Mouse (Mus musculus) heart, adult 2 months (tissue): ENCODE results near the gene Sohlh2.

Source experiments
- CTCF ChIP-seq: fragments of 200-600 bp; IDR thresholded peaks from 2 replicates; pipeline ENCODE4 v1.8.1; 2022; ENCODE audit warnings: antibody characterized with exemption, mild to moderate bottlenecking, moderate library complexity
- EP300 ChIP-seq: fragments of 200-500 bp; IDR thresholded peaks from 2 replicates; pipeline ENCODE4 v1.6.1; 2011; ENCODE audit warnings: low read depth, low read length, control low read depth; ENCODE audit not compliant: insufficient read depth
- POLR2A ChIP-seq: fragments of 200-500 bp; IDR thresholded peaks from 2 replicates; pipeline ENCODE4 v1.6.1; 2011; ENCODE audit warnings: mild to moderate bottlenecking, low read depth, low read length, control low read depth; ENCODE audit not compliant: insufficient read depth

DNA sequence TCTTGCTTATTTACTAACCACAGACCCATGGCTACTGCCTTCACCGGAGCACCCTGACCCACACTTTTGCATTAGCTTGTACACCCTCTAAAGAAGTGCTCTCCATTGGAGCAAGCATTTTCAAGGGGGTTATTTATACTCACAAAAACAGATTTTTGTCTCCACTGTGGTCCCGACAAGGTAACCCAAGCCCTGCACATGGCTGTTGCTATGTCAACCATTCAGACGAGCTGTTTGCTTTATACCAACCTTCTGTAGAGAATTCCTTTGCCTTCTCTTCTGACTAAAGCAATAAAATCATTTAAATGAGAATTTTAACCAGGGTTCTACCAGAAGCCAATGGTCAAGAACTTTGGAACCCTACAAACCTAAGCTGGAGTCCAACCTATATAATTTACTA, 42.0 kb downstream of the Sohlh2 start:
- no peak for TF ChIP-seq POLR2A
- no peak for TF ChIP-seq CTCF
- no peak for TF ChIP-seq EP300
